Mouse (Mus musculus): ENCODE measurements around the gene Ppp1r16b.

Gene Ppp1r16b

GRCm38 (mm10) chr2:158668433-158669010, 3.3 kb downstream of the Ppp1r16b start:
- DNase-seq (ENCODE audit: low spot score), result peak; percentile 43

- no peak for DNase-seq (ENCODE audit: low spot score)
Measured at GRCm38 (mm10) chr2:158669199-158670195, 4.3 kb downstream of the Ppp1r16b start.

GRCm38 (mm10) chr2:158670571-158670970, 5.4 kb downstream of the Ppp1r16b start:
- DNase-seq (ENCODE audit: low spot score), result no peak

GRCm38 (mm10) chr2:158672829-158673228, 7.6 kb downstream of the Ppp1r16b start:
- DNase-seq (ENCODE audit: low spot score), result no peak

GRCm38 (mm10) chr2:158673493-158673892, 8.3 kb downstream of the Ppp1r16b start:
- DNase-seq (ENCODE audit: low spot score), result peak; percentile 60

- DNase-seq (ENCODE audit: low spot score), result no peak
Measured at GRCm38 (mm10) chr2:158674131-158674530, 8.9 kb downstream of the Ppp1r16b start.

- no peak for DNase-seq (ENCODE audit: low spot score)
Measured at GRCm38 (mm10) chr2:158674759-158675158, 9.6 kb downstream of the Ppp1r16b start.

GRCm38 (mm10) chr2:158675161-158675560, 10.0 kb downstream of the Ppp1r16b start:
- DNase-seq (ENCODE audit: low spot score), result no peak

GRCm38 (mm10) chr2:158675907-158676533, 10.8 kb downstream of the Ppp1r16b start:
- no peak for DNase-seq (ENCODE audit: low spot score)

- DNase-seq (ENCODE audit: low spot score), result no peak
Measured at GRCm38 (mm10) chr2:158677946-158678345, 12.7 kb downstream of the Ppp1r16b start.

- no peak for DNase-seq (ENCODE audit: low spot score)
Measured at GRCm38 (mm10) chr2:158679091-158679490, 13.9 kb downstream of the Ppp1r16b start.

- no peak for DNase-seq (ENCODE audit: low spot score)
Measured at GRCm38 (mm10) chr2:158680357-158680889, 15.2 kb downstream of the Ppp1r16b start.

GRCm38 (mm10) chr2:158681714-158682113, 16.5 kb downstream of the Ppp1r16b start:
- DNase-seq (ENCODE audit: low spot score), result no peak

- DNase-seq (ENCODE audit: low spot score), result no peak
Measured at GRCm38 (mm10) chr2:158682344-158683037, 17.3 kb downstream of the Ppp1r16b start.

GRCm38 (mm10) chr2:158683038-158683413, 17.8 kb downstream of the Ppp1r16b start:
- DNase-seq (ENCODE audit: low spot score), result no peak

GRCm38 (mm10) chr2:158684247-158684843, 19.1 kb downstream of the Ppp1r16b start:
- no peak for DNase-seq (ENCODE audit: low spot score)

GRCm38 (mm10) chr2:158684910-158685309, 19.7 kb downstream of the Ppp1r16b start:
- DNase-seq (ENCODE audit: low spot score), result no peak

GRCm38 (mm10) chr2:158686394-158686793, 21.2 kb downstream of the Ppp1r16b start:
- no peak for DNase-seq (ENCODE audit: low spot score)

GRCm38 (mm10) chr2:158687804-158688241, 22.6 kb downstream of the Ppp1r16b start:
- DNase-seq (ENCODE audit: low spot score), result peak; percentile 63

- no peak for DNase-seq (ENCODE audit: low spot score)
Measured at GRCm38 (mm10) chr2:158689060-158689459, 23.9 kb downstream of the Ppp1r16b start.

- no peak for DNase-seq (ENCODE audit: low spot score)
Measured at GRCm38 (mm10) chr2:158689640-158690039, 24.4 kb downstream of the Ppp1r16b start.
